In genomic region chr1:105794670-105795069, GRCm38 (mm10) we compare ENCODE assay signal across 27 mouse cellular contexts. TPM values are rescaled to one million over a fixed set of nuclear protein-coding genes. Genes with fewer than 3 reads are reported as not detected.
DNase-seq lines count a peak whose midpoint lies in the region; ATAC-seq and TF ChIP-seq lines count a peak whose summit lies in the region.
"Had no signal": no experiment of that assay in that cellular context is flagged by ENCODE, and none has a peak within 500 bp of the region (broad histone marks: within the 10 kb centered on the region; RNA-seq: fewer than 3 reads in every experiment).

No protein-coding gene starts in this region.

- no peak for TF ChIP-seq POLR2A in kidney, adult 2 months (IDR thresholded peaks at IDR 0.05; ENCODE audit: low read depth, low read length)

- no peak overlapping the region for H3K4me3 ChIP-seq in kidney, adult 2 months (ENCODE audit: insufficient read depth, low read depth, low read length)
- no peak overlapping the region for H3K4me3 ChIP-seq in kidney, embryonic 16.5 days (ENCODE audit: low read length)
- no peak overlapping the region for H3K4me3 ChIP-seq in intestine, embryonic 15.5 days (replicated peaks)
- no peak overlapping the region for H3K4me3 ChIP-seq in intestine, postnatal 0 days (ENCODE audit: low read depth, low read length)
- H3K4me3 ChIP-seq: embryonic facial prominence, embryonic 13.5 days; embryonic facial prominence, embryonic 15.5 days; erythroblast, embryonic 14.5 days; forebrain, embryonic 10.5 days; forebrain, embryonic 12.5 days had no signal

- DNase-seq in kidney, adult 2 months: peak; percentile 32
- DNase-seq in frontal cortex, adult 2 months (ENCODE audit: extremely low spot score in 1 of 2, low spot score in 1 of 2): no peak
- DNase-seq: adrenal gland, adult 8-10 months; adrenal gland, postnatal 14 days; adrenal gland, postnatal 36 days; B cell, adult 2 months; cerebellum, adult 11-12 months; cerebellum, adult 2 months; cerebellum, adult 9-10 months; cerebellum, postnatal 10 days; cerebellum, postnatal 25 days; embryo, embryonic 11 days had no signal

- H3K4me1 ChIP-seq in kidney, adult 2 months (ENCODE audit: control insufficient read depth, insufficient read depth, low read length): peaks cover 2% of the 10 kb centered on the region; the same call in 1 of the 2 replicates
- H3K4me1 ChIP-seq in kidney, embryonic 16.5 days (ENCODE audit: insufficient read depth, low read length): no peaks in the 10 kb centered on the region
- 0 out of 2 replicates have a peak, but pooled peaks cover 8% of the 10 kb centered on the region for H3K4me1 ChIP-seq in intestine, embryonic 15.5 days (replicated peaks)
- H3K4me1 ChIP-seq in intestine, postnatal 0 days (replicated peaks; ENCODE audit: control insufficient read depth, insufficient read depth, low read length): 0 out of 2 replicates have a peak, but pooled peaks cover 7% of the 10 kb centered on the region
- H3K4me1 ChIP-seq: embryonic facial prominence, embryonic 13.5 days; embryonic facial prominence, embryonic 15.5 days; forebrain, embryonic 10.5 days; forebrain, embryonic 12.5 days had no signal

- 45% methylated on average over 6 of the region's 6 CpGs for WGBS in kidney, adult 2 months
- WGBS in kidney, embryonic 16.5 days: 60% methylated on average over 6 of the region's 6 CpGs
- 74% methylated on average over 6 of the region's 6 CpGs for WGBS in intestine, embryonic 15.5 days
- WGBS in intestine, postnatal 0 days: 40% methylated on average over 6 of the region's 6 CpGs

- no peak overlapping the region for H3K9ac ChIP-seq in kidney, embryonic 16.5 days (replicated peaks; ENCODE audit: low read length)
- H3K9ac ChIP-seq in intestine, embryonic 15.5 days: no peak overlapping the region
- no peak overlapping the region; the same call in 1 of the 2 replicates for H3K9ac ChIP-seq in intestine, postnatal 0 days (ENCODE audit: low read depth, low read length)
- H3K9ac ChIP-seq: embryonic facial prominence, embryonic 13.5 days; embryonic facial prominence, embryonic 15.5 days; forebrain, embryonic 12.5 days had no signal

- ATAC-seq in kidney, embryonic 16.5 days (ENCODE audit: low FRiP score, low TSS enrichment): no peak
- peak; percentile 55; the same call in 1 of the 2 replicates for ATAC-seq in intestine, embryonic 15.5 days
- ATAC-seq in intestine, postnatal 0 days: no peak
- ATAC-seq: activated CD4-positive, CD25-positive, alpha-beta regulatory T cell, adult 4 months; CD4-positive, CD25-positive, alpha-beta regulatory T cell, adult 4 months; forebrain, embryonic 14.5 days; forebrain, embryonic 16.5 days; Patski had no signal

- no peak overlapping the region for H3K27ac ChIP-seq in kidney, adult 2 months (ENCODE audit: insufficient read depth, low read depth, low read length)
- H3K27ac ChIP-seq in kidney, embryonic 16.5 days (ENCODE audit: low read length): no peak overlapping the region
- no peak overlapping the region for H3K27ac ChIP-seq in intestine, embryonic 15.5 days
- H3K27ac ChIP-seq in intestine, postnatal 0 days (ENCODE audit: low read depth, low read length): peak overlapping the region; percentile 60
- H3K27ac ChIP-seq: embryonic facial prominence, embryonic 13.5 days; embryonic facial prominence, embryonic 15.5 days; forebrain, embryonic 10.5 days; forebrain, embryonic 12.5 days had no signal

- H3K36me3 ChIP-seq in kidney, adult 2 months (ENCODE audit: control insufficient read depth, insufficient read depth, low read length): no peaks in the 10 kb centered on the region
- no peaks in the 10 kb centered on the region for H3K36me3 ChIP-seq in kidney, embryonic 16.5 days (ENCODE audit: insufficient read depth, low read length)
- no peaks in the 10 kb centered on the region for H3K36me3 ChIP-seq in intestine, embryonic 15.5 days
- H3K36me3 ChIP-seq in intestine, postnatal 0 days (ENCODE audit: control insufficient read depth, insufficient read depth): peaks cover 7% of the 10 kb centered on the region
- H3K36me3 ChIP-seq: embryonic facial prominence, embryonic 13.5 days; embryonic facial prominence, embryonic 15.5 days; forebrain, embryonic 10.5 days; forebrain, embryonic 12.5 days; G1E had no signal

- no peak overlapping the region for H3K4me2 ChIP-seq in kidney, embryonic 16.5 days (replicated peaks; ENCODE audit: low read depth, low read length)
- no peak overlapping the region for H3K4me2 ChIP-seq in intestine, embryonic 15.5 days (replicated peaks)
- no peak overlapping the region for H3K4me2 ChIP-seq in intestine, postnatal 0 days (replicated peaks; ENCODE audit: low read depth)
- H3K4me2 ChIP-seq: embryonic facial prominence, embryonic 13.5 days; embryonic facial prominence, embryonic 15.5 days; forebrain, embryonic 12.5 days had no signal

- TF ChIP-seq CTCF in kidney, adult 2 months (conservative IDR thresholded peaks at IDR 0.05; ENCODE audit: insufficient read depth, insufficient read length, low read depth, low read length): no peak
- TF ChIP-seq CTCF in intestine, postnatal 0 days (IDR thresholded peaks at IDR 0.05; ENCODE audit: low read depth): no peak

- H3K27me3 ChIP-seq in kidney, adult 2 months (replicated peaks; ENCODE audit: control insufficient read depth, insufficient read depth, low read length): no peaks in the 10 kb centered on the region
- H3K27me3 ChIP-seq in kidney, embryonic 16.5 days (ENCODE audit: insufficient read depth, low read length): no peaks in the 10 kb centered on the region
- no peaks in the 10 kb centered on the region for H3K27me3 ChIP-seq in intestine, embryonic 15.5 days (replicated peaks)
- H3K27me3 ChIP-seq in intestine, postnatal 0 days (replicated peaks; ENCODE audit: control insufficient read depth, insufficient read depth, low read length): no peaks in the 10 kb centered on the region
- H3K27me3 ChIP-seq: CH12.LX; embryonic facial prominence, embryonic 13.5 days; embryonic facial prominence, embryonic 15.5 days; forebrain, embryonic 12.5 days; Patski had no signal

- no peaks in the 10 kb centered on the region for H3K9me3 ChIP-seq in kidney, embryonic 16.5 days (ENCODE audit: low read length)
- peaks cover 4% of the 10 kb centered on the region; the same call in 1 of the 2 replicates for H3K9me3 ChIP-seq in intestine, embryonic 15.5 days
- no peaks in the 10 kb centered on the region for H3K9me3 ChIP-seq in intestine, postnatal 0 days (ENCODE audit: control insufficient read depth)
- H3K9me3 ChIP-seq: embryonic facial prominence, embryonic 15.5 days; forebrain, embryonic 10.5 days; forebrain, embryonic 12.5 days; G1E had no signal

RNA-seq across cellular contexts. Expression of gene Tnfrsf11a, which starts 14.2 kb away (rescaled TPM):
- 2.6 and 3.0 TPM in 2 replicates for polyA plus RNA-seq in kidney, adult 2 months (2012; rRNA removed)
- polyA plus RNA-seq in kidney, embryonic 16.5 days (2015; fragmentation: Nextera tagmentation; extraction: Ambion mirVana): 1.3 and 1.4 TPM in 2 replicates
- polyA plus RNA-seq in intestine, embryonic 15.5 days (2015; fragmentation: Nextera tagmentation; extraction: Ambion mirVana): 9.1 and 9.5 TPM in 2 replicates
- 23.4 and 24.3 TPM in 2 replicates for polyA plus RNA-seq in intestine, postnatal 0 days (2015; fragmentation: Nextera tagmentation; extraction: Ambion mirVana)
- 2.6 TPM in 2 replicates for polyA plus RNA-seq in frontal cortex, adult 2 months (2012; rRNA removed)
- polyA plus RNA-seq: erythroblast, embryonic 14.5 days; G1E had no signal
